In the genomic region with DNA sequence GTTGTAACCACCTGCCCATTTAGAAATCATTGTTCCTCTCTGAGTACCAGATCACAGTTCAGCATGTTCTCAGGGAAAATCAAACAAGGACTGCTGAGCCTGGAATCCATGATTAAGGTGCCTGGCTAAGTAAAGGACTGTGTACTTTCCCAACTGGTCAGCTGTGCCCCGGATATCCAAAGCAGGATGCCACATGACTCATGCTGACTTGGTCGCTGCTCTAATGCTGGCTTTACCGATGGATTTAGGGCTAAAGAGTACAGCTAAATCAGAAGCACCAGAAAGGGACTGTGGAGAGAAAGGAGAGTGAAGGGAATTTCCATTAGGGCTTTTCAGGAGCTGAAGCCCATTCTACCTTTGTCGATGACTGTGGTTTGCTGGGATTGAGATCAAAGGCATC, we compare ENCODE assay signal across 24 mouse cellular contexts.
DNase-seq lines count a peak whose midpoint lies in the region; ATAC-seq and TF ChIP-seq lines count a peak whose summit lies in the region.
"Had no signal": no experiment of that assay in that cellular context is flagged by ENCODE, and none has a peak within 500 bp of the region (broad histone marks: within the 10 kb centered on the region; RNA-seq: fewer than 3 reads in every experiment).

No protein-coding gene starts in this region.

- H3ac ChIP-seq in C2C12 (ENCODE audit: control insufficient read depth, insufficient read length, low read depth) (no peak overlapping the region), myocyte (ENCODE audit: control insufficient read depth, insufficient read length) (no peak overlapping the region)

- peak; percentile 78 for DNase-seq in Muller cell, postnatal 12 days (ENCODE audit: inconsistent ontology term)
- DNase-seq in brain, adult 2 months (ENCODE audit: low read depth, low spot score) = peak; percentile 8
- no peak for DNase-seq in kidney, adult 18-20 months
- no peak for DNase-seq in kidney, postnatal 36 days
- DNase-seq in embryo, embryonic 11 days = no peak
- DNase-seq: adrenal gland, adult 2 months; adrenal gland, adult 8-10 months; adrenal gland, postnatal 10 days; adrenal gland, postnatal 14 days; adrenal gland, postnatal 25 days; B cell, adult 2 months; cerebellum, adult 11 months; cerebellum, adult 11-12 months; cerebellum, adult 18-20 months; cerebellum, adult 2 months; cerebellum, adult 8-10 months had no signal

- H3K36me3 ChIP-seq in C2C12 (ENCODE audit: control insufficient read depth, insufficient read depth) (no peaks in the 10 kb centered on the region), myocyte (ENCODE audit: control insufficient read depth, insufficient read depth) (no peaks in the 10 kb centered on the region)
- H3K36me3 ChIP-seq: G1E had no signal

- no peak for TF ChIP-seq POLR2A in myocyte (IDR thresholded peaks at IDR 0.05; ENCODE audit: insufficient read length, low read depth)

- no peak for ATAC-seq in megakaryocyte progenitor cell, adult 5-6 weeks (replicated peaks; ENCODE audit: poor library complexity)
- ATAC-seq: activated CD4-positive, CD25-positive, alpha-beta regulatory T cell, adult 4 months; CD4-positive, CD25-positive, alpha-beta regulatory T cell, adult 4 months; Patski had no signal

- H3K79me2 ChIP-seq in C2C12 (ENCODE audit: control insufficient read depth, insufficient read depth) (no peaks in the 10 kb centered on the region), myocyte (ENCODE audit: control insufficient read depth, insufficient read depth) (no peaks in the 10 kb centered on the region)

- H3K79me3 ChIP-seq in C2C12 (ENCODE audit: low read depth) = no peaks in the 10 kb centered on the region

- peak overlapping the region; percentile 49 for H3K4me2 ChIP-seq in myocyte (ENCODE audit: low read depth)

- no peak for TF ChIP-seq CTCF in C2C12 (IDR thresholded peaks at IDR 0.05; ENCODE audit: control insufficient read depth, insufficient read depth, insufficient read length)

- H3K27me3 ChIP-seq in C2C12 (ENCODE audit: control insufficient read depth, insufficient read depth, insufficient read length) (no peaks in the 10 kb centered on the region), myocyte (ENCODE audit: control insufficient read depth, insufficient read depth, insufficient read length) (no peaks in the 10 kb centered on the region)
- H3K27me3 ChIP-seq: CH12.LX had no signal

- H3K4me3 ChIP-seq in C2C12 (ENCODE audit: insufficient read depth, poor library complexity, severe bottlenecking) = no peak overlapping the region
- H3K4me3 ChIP-seq in myocyte = no peak overlapping the region

TF ChIP-seq in C2C12, 6 proteins besides CTCF, POLR2A, EP300 and RAD21:
- TF ChIP-seq USF1 (IDR thresholded peaks at IDR 0.05; ENCODE audit: low read depth) (peak; percentile 66), CEBPB (IDR thresholded peaks at IDR 0.05; ENCODE audit: low read depth) (peak; percentile 2), MYOG (IDR thresholded peaks at IDR 0.05; ENCODE audit: control insufficient read depth, extremely low read depth, insufficient read length) (no peak), FOSL1 (IDR thresholded peaks at IDR 0.05; ENCODE audit: insufficient read depth, low read length, poor library complexity, severe bottlenecking) (peak; percentile 75), MAX (IDR thresholded peaks at IDR 0.05) (no peak)
TF ChIP-seq in C2C12: peak in this region for 3.

TF ChIP-seq in myocyte, 11 proteins besides CTCF, POLR2A, EP300 and RAD21:
- TF ChIP-seq REST (IDR thresholded peaks at IDR 0.05; ENCODE audit: insufficient read depth, insufficient read length) (no peak), USF1 (IDR thresholded peaks at IDR 0.05; ENCODE audit: low read depth) (peak; percentile 64)

Comparison
In these comparisons a context has a peak if more than half of its experiments do, and no peak if none do; other contexts are left out.
1. DNase-seq: peak in Muller cell, postnatal 12 days (single experiment) and brain, adult 2 months (single experiment); none in kidney, adult 18-20 months (single experiment), kidney, postnatal 36 days (0 of 2) and embryo, embryonic 11 days (single experiment).